Mouse (Mus musculus) heart, adult 2 months (tissue): ENCODE data around the gene Dnmt3b.

ENCODE experiments used
- CTCF ChIP-seq: fragments of 200-600 bp; IDR thresholded peaks from 2 replicates; pipeline ENCODE4 v1.8.1; 2022; ENCODE audit warnings: antibody characterized with exemption, mild to moderate bottlenecking, moderate library complexity
- EP300 ChIP-seq: fragments of 200-500 bp; IDR thresholded peaks from 2 replicates; pipeline ENCODE4 v1.6.1; 2011; ENCODE audit warnings: low read depth, low read length, control low read depth; ENCODE audit not compliant: insufficient read depth
- POLR2A ChIP-seq: fragments of 200-500 bp; IDR thresholded peaks from 2 replicates; pipeline ENCODE4 v1.6.1; 2011; ENCODE audit warnings: mild to moderate bottlenecking, low read depth, low read length, control low read depth; ENCODE audit not compliant: insufficient read depth

GRCm38 (mm10) chr2:153665401-153665800, 16.2 kb downstream of the Dnmt3b start:
- TF ChIP-seq EP300 (no peak), CTCF (no peak), POLR2A (no peak)
